Mouse (Mus musculus): ENCODE measurements at regions not wholly inside any gene's neighbourhood (a gene's known extent, or its start where the extent isn't known, plus 50 kb on each side); places are given as distances from the start of the nearest gene placed in this dataset.
"Not testable (repeated sequence)": the region's sequence is repeated elsewhere in the genome, so short reads cannot be mapped to it uniquely, and the experiment has no call there.

GRCm38 (mm10) chr13:44630061-44630460, 99.2 kb upstream of the Jarid2 start:
- no peak for DNase-seq

- no peak for DNase-seq
Measured at GRCm38 (mm10) chr13:44634616-44635015, 94.7 kb upstream of the Jarid2 start.

DNA sequence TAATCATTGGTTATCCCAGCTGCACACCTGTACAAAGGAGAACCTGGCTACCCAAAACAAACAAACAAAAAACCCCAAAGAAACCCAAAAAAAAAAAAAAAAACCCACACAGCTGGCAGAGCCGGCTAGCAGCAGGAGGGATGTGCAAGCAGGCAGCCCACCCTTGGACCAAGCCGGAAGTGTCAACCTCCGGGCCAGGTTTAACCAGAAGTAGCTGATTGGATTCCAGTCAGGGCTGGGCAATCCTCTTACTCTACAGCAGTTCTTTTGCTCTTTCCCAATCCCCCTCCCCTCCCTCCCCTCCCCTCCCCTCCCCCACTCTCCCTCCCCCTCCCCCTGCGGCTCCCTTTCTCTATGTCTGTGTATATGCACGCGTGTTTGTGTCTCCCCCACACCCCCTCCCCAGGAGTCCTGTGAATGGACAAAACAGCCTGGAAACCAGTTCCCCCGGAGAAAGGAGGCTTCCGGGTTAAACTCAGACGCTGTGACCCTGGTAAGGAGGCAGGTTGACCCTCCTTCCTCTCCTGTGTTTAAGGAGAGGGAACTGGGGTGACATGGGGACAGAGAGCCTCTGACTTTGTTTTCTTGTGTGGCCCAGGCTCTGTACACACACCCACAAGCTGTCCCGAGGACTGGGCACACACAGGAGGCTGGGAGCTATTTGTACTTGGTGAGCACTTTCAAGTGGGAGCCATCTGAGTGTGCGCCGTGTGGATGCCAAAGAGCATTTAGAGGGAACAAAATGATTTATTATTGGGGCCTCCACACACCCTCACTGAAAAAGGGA, 93.9 kb upstream of the Jarid2 start:
- no peak for DNase-seq

GRCm38 (mm10) chr13:44636008-44636335, 93.3 kb upstream of the Jarid2 start:
- DNase-seq = no peak

- DNase-seq = no peak
Measured at GRCm38 (mm10) chr13:44642361-44642760, 86.9 kb upstream of the Jarid2 start.

- no peak for DNase-seq
Measured at GRCm38 (mm10) chr13:44650052-44650451, 79.2 kb upstream of the Jarid2 start.

- no peak for DNase-seq
Measured at GRCm38 (mm10) chr13:44651259-44652238, 77.7 kb upstream of the Jarid2 start.

GRCm38 (mm10) chr13:44657905-44658414, 71.3 kb upstream of the Jarid2 start:
- peak in 1 of 2 experiments; percentile 37 for DNase-seq

- no peak for DNase-seq
Measured at GRCm38 (mm10) chr13:44659861-44660260, 69.4 kb upstream of the Jarid2 start.

GRCm38 (mm10) chr13:44663062-44663461, 66.2 kb upstream of the Jarid2 start:
- no peak for DNase-seq

DNA sequence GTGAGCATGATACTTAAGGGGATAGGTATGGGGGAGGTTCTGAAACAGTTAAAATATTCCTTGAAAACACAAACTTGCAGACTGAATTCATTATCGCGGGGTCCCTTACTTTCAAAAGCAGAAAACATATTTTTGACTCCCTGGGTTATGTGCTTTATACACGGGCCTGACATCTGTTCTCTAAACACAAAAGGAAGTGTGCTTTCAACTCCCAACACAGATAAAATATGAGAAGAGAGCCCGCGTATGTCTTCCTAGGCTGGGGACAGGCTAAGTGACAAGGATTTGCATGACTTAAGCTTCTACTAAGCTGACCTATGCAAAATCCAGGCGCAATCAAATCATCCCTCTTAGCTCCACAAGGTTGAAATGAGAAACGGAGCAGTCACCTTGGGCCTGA, 65.5 kb upstream of the Jarid2 start:
- DNase-seq = no peak

DNA sequence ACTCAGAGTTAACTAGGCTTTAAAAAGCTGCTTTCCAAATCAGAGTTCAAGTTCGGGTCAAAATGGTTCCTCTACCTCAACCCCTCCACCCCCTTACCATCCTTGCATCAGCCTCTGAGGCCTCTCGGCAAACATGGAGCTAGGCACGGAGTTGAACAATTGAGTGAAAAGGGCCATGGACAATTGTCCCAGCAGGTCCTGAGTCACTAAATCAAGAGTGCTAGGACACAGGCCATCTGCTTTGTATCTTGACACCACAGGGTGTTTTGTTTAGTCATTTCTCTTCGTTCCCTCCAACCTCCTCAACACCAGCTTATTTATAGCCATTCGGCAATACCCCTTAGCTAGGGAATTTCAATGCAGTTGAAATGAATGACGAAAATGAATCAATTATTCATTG, 59.5 kb upstream of the Jarid2 start:
- no peak for DNase-seq

DNA sequence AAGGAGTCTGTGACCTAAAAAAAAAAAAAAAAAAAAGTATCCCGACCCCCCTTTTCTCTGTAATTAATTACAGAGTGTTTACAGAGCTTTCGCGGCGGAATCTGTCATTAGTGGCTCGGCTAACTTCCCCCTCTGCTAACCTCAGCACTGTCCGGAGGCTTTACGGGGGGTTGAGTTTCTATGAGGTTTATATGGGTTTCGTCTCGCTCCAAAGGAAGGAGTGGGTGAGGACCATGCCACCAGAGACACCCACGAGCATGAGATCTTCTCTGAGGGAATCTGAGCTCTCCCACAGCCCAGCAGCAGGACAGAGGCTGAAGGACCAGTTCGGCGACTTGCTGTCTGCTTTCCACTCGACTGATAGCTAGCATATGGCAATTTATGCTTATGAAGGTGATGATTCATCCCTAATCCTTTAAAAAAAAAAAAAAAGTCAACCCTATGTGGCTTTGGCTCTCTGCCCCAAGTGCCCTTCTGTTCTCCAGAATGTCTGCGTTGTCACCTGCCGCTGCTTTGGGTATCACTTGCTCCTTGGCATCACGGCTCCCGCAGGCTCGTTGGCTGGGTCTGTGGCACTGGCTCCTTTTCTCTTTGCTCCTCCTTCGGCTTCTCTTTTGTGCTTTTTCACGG, 55.8 kb upstream of the Jarid2 start:
- DNase-seq = no peak

- DNase-seq = no peak
Measured at GRCm38 (mm10) chr13:44673967-44674357, 55.3 kb upstream of the Jarid2 start.

- DNase-seq = no peak
Measured at GRCm38 (mm10) chr13:44674926-44675650, 54.2 kb upstream of the Jarid2 start.

GRCm38 (mm10) chr13:44676041-44676440, 53.2 kb upstream of the Jarid2 start:
- no peak for DNase-seq

DNA sequence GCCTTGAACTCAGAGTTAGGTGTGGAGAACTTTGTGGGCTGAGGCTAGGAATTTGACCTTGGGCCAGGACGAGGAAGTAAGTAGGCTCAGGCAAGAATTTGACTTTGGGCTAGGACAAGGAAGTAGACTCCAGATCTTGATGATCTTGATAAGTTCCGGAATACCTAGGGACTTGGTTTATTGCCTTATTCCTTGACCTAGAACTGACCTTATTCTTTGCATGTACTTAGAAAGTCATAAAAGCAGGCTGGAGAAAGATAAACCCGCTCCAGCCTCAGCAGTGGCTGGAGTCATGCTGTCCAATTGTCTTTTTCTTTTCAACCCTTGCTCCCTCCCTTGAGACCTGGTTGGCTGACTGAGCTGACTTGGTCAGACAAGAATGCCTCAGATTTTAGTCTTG, 51.2 kb upstream of the Jarid2 start:
- no peak for DNase-seq

- DNase-seq = not testable (repeated sequence)
Measured at GRCm38 (mm10) chr13:44679457-44679856, 49.8 kb upstream of the Jarid2 start.

Data from kidney, adult 8-10 months (tissue).